Mouse (Mus musculus) bone marrow, adult 2 months (tissue): Measurements from ENCODE around the gene Cgas.

Experiments
- CTCF ChIP-seq: fragments of 200-500 bp; IDR thresholded peaks from 2 replicates; pipeline ENCODE4 v1.5.1; 2011; ENCODE audit warnings: low read length, control low read depth; ENCODE audit not compliant: control insufficient read depth, insufficient read depth
- POLR2A ChIP-seq: fragments of 200-500 bp; IDR thresholded peaks from 2 replicates; pipeline ENCODE4 v1.6.1; 2011; ENCODE audit warnings: low read depth, mild to moderate bottlenecking, control low read depth, low read length, borderline replicate concordance; ENCODE audit not compliant: control insufficient read depth

DNA sequence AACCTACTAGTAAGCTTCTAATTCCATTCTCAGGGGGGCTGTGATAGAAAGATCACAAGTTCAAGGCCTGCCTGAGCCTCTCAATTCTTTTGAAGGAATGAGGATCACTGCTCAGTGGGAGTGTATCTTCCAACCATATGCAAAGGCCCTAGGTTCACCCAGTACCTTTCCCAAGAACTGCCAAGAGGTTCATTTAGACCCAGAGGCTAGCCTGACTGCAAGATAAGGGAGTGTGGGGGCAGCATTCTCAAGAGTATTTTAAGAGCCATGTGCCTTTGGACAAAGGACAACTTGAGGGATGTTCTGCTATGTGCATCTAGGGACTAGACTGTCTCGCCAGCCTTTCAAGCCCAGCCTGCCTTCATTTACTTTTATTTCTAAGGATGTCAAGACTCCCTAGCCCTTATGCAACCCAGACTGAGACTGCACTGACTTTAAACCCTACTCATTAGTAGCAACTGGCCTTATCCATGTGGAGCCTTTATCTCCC is 33.5 kb upstream of the Cgas start:
- TF ChIP-seq POLR2A (no peak), CTCF (no peak)
